ENCODE assay signal across 8 mouse cellular contexts in genomic region chr15:84168170-84169161, GRCm38 (mm10). TPM values are rescaled to one million over a fixed set of nuclear protein-coding genes. Genes with fewer than 3 reads are reported as not detected.
DNase-seq lines count a peak whose midpoint lies in the region; ATAC-seq lines count a peak whose summit lies in the region.

No protein-coding gene starts in this region.

- H3K4me3 ChIP-seq in liver, embryonic 15.5 days (replicated peaks): peak overlapping the region; percentile 54

- peak; percentile 27 for DNase-seq in urinary bladder, adult 2 months (ENCODE audit: low spot score)
- DNase-seq in urinary bladder, postnatal 4 days (ENCODE audit: low spot score in 2 of 2): no peak
- DNase-seq in cerebellum, postnatal 4 days (ENCODE audit: low spot score in 2 of 2): peak; percentile 37 to 76
- DNase-seq in gastrocnemius, postnatal 36 days: peak; percentile 27 to 37
- DNase-seq in kidney, adult 18-20 months: peak; percentile 28
- peak; percentile 54 for DNase-seq in retina, embryonic 14.5 days (ENCODE audit: low spot score)
- DNase-seq in thymus, postnatal 25 days: no peak

- H3K4me2 ChIP-seq in liver, embryonic 15.5 days: peak overlapping the region; percentile 70

- peak overlapping the region; percentile 53 for H3K9ac ChIP-seq in liver, embryonic 15.5 days

- peaks cover 47% of the 10 kb centered on the region for H3K27me3 ChIP-seq in liver, embryonic 15.5 days

- H3K4me1 ChIP-seq in liver, embryonic 15.5 days (replicated peaks): peaks cover 12% of the 10 kb centered on the region

- H3K27ac ChIP-seq in liver, embryonic 15.5 days (replicated peaks): peak overlapping the region; percentile 71

- peak; percentile 81 for ATAC-seq in liver, embryonic 15.5 days (ENCODE audit: insufficient read depth)

- no peaks in the 10 kb centered on the region for H3K9me3 ChIP-seq in liver, embryonic 15.5 days (replicated peaks)

- intact Hi-C loops in gastrocnemius, postnatal 36 days (cut with DNase I): loop anchor here (5.0 kb wide), 1 partner anchor 96 kb away; no protein-coding TSS in a partner anchor

- no peaks in the 10 kb centered on the region for H3K36me3 ChIP-seq in liver, embryonic 15.5 days (replicated peaks)

- WGBS in liver, embryonic 15.5 days (ENCODE audit: insufficient replicate concordance): 5% methylated on average over 28 of the region's 28 CpGs

RNA-seq across cellular contexts. Expression of gene Pnpla3, which starts 0.8 kb away (rescaled TPM):
- 10.0 and 23.6 TPM in 2 replicates for polyA plus RNA-seq in urinary bladder, adult 2 months (2012; rRNA removed)
- 1 to 10 TPM; 3.8 to 5.9 TPM for total RNA-seq in gastrocnemius, postnatal 36 days (2021)
- polyA plus RNA-seq in liver, embryonic 15.5 days (2015; fragmentation: Nextera tagmentation; extraction: Ambion mirVana): 2.6 and 3.7 TPM in 2 replicates

RNA-seq across cellular contexts. Expression of gene Samm50, which starts 23.6 kb away (rescaled TPM):
- polyA plus RNA-seq in urinary bladder, adult 2 months (2012; rRNA removed): 15.2 and 28.2 TPM in 2 replicates
- total RNA-seq in gastrocnemius, postnatal 36 days (2021): 100 to 1,000 TPM; 169 to 174 TPM
- 68.0 and 71.0 TPM in 2 replicates for polyA plus RNA-seq in liver, embryonic 15.5 days (2015; fragmentation: Nextera tagmentation; extraction: Ambion mirVana)

RNA-seq across cellular contexts. Expression of gene Pnpla5, which starts 45.5 kb away (rescaled TPM):
- 0.06 TPM in 1 of 2 replicates, not detected in the other for polyA plus RNA-seq in urinary bladder, adult 2 months (2012; rRNA removed)
- total RNA-seq in gastrocnemius, postnatal 36 days (2021): not detected
- 0.12 TPM in 1 of 2 replicates, not detected in the other for polyA plus RNA-seq in liver, embryonic 15.5 days (2015; fragmentation: Nextera tagmentation; extraction: Ambion mirVana)

Comparison
In these comparisons a context has a peak if more than half of its experiments do, and no peak if none do; other contexts are left out.
1. DNase-seq: peak in urinary bladder, adult 2 months (single experiment), cerebellum, postnatal 4 days (2 of 2), gastrocnemius, postnatal 36 days (2 of 2), kidney, adult 18-20 months (single experiment) and retina, embryonic 14.5 days (single experiment); none in urinary bladder, postnatal 4 days (0 of 2) and thymus, postnatal 25 days (single experiment).